Mouse (Mus musculus): ENCODE results near the gene Kcnk5.

DNA sequence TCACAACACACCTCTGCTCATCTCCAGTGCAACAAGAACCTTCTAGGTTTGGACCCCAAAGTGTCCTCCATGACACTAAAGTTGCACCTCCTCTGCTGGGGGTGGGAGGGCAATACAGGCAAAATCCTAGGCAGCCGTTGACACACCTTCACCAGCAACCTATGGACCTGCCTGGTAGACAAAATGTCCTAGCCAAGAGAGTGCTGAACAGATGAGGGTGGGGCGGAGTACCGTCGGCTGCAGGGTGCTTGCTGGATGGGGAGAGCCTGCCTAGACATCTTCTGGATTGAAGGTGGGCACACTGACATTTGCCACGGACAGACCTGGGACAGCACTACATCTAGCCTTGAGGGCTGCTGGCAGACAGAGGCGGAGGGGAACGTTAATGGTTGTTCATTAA is 17.2 kb downstream of the Kcnk5 start:
- TF ChIP-seq POLR2A (IDR thresholded peaks at IDR 0.05; ENCODE audit: low read depth, low read length) (no peak), CTCF (conservative IDR thresholded peaks at IDR 0.05; ENCODE audit: insufficient read depth, insufficient read length, low read depth, low read length) (no peak)
